10 mouse cellular contexts compared by ENCODE assay signal in genomic region chr10:94124376-94124775, GRCm38 (mm10). TPM values are rescaled to one million over a fixed set of nuclear protein-coding genes. Genes with fewer than 3 reads are reported as not detected.
DNase-seq lines count a peak whose midpoint lies in the region; ATAC-seq and TF ChIP-seq lines count a peak whose summit lies in the region.
"Had no signal": no experiment of that assay in that cellular context is flagged by ENCODE, and none has a peak within 500 bp of the region (broad histone marks: within the 10 kb centered on the region; RNA-seq: fewer than 3 reads in every experiment).

No protein-coding gene starts in this region.

- TF ChIP-seq CTCF in stomach, postnatal 0 days (IDR thresholded peaks at IDR 0.05; ENCODE audit: low read depth): peak; percentile 67

- H3K36me3 ChIP-seq in hindbrain, embryonic 11.5 days (ENCODE audit: control insufficient read depth, insufficient read depth, low read length): no peaks in the 10 kb centered on the region
- H3K36me3 ChIP-seq in hindbrain, embryonic 14.5 days (replicated peaks; ENCODE audit: control insufficient read depth, insufficient read depth): no peaks in the 10 kb centered on the region
- no peaks in the 10 kb centered on the region; the same call in 1 of the 2 replicates for H3K36me3 ChIP-seq in stomach, postnatal 0 days (ENCODE audit: control insufficient read depth, insufficient read depth, low read length)
- peaks cover 36% of the 10 kb centered on the region for H3K36me3 ChIP-seq in heart, embryonic 10.5 days

- WGBS in hindbrain, embryonic 11.5 days: 78% methylated on average over 5 of the region's 5 CpGs
- 86% methylated on average over 5 of the region's 5 CpGs for WGBS in hindbrain, embryonic 14.5 days
- 80% methylated on average over 5 of the region's 5 CpGs for WGBS in stomach, postnatal 0 days
- 84% methylated on average over 5 of the region's 5 CpGs for WGBS in heart, embryonic 10.5 days

- H3K4me1 ChIP-seq in hindbrain, embryonic 11.5 days (replicated peaks; ENCODE audit: control insufficient read depth, insufficient read depth, low read length): no peaks in the 10 kb centered on the region
- H3K4me1 ChIP-seq in hindbrain, embryonic 14.5 days (replicated peaks; ENCODE audit: control insufficient read depth, insufficient read depth, low read length): 0 out of 2 replicates have a peak, but pooled peaks cover 3% of the 10 kb centered on the region
- H3K4me1 ChIP-seq in stomach, postnatal 0 days (replicated peaks; ENCODE audit: control insufficient read depth, insufficient read depth): no peaks in the 10 kb centered on the region
- H3K4me1 ChIP-seq in heart, embryonic 10.5 days: no peaks in the 10 kb centered on the region

- H3K27ac ChIP-seq in hindbrain, embryonic 11.5 days (ENCODE audit: low read depth, low read length): no peak overlapping the region
- H3K27ac ChIP-seq in hindbrain, embryonic 14.5 days: no peak overlapping the region
- H3K27ac ChIP-seq in stomach, postnatal 0 days (replicated peaks): no peak overlapping the region
- H3K27ac ChIP-seq in heart, embryonic 10.5 days: no peak overlapping the region
- H3K27ac ChIP-seq: macrophage had no signal

- no peak overlapping the region for H3K4me3 ChIP-seq in hindbrain, embryonic 11.5 days (ENCODE audit: low read depth, low read length)
- H3K4me3 ChIP-seq in hindbrain, embryonic 14.5 days (replicated peaks; ENCODE audit: low read length): no peak overlapping the region
- no peak overlapping the region for H3K4me3 ChIP-seq in stomach, postnatal 0 days (ENCODE audit: low read depth, low read length)
- H3K4me3 ChIP-seq in heart, embryonic 10.5 days: no peak overlapping the region

- ATAC-seq in hindbrain, embryonic 11.5 days (ENCODE audit: low FRiP score): no peak
- ATAC-seq in hindbrain, embryonic 14.5 days (ENCODE audit: low FRiP score): no peak
- no peak for ATAC-seq in stomach, postnatal 0 days (ENCODE audit: low FRiP score, low TSS enrichment)
- ATAC-seq: forebrain, embryonic 16.5 days had no signal

- no peak overlapping the region for H3K9ac ChIP-seq in hindbrain, embryonic 11.5 days (ENCODE audit: low read depth, low read length)
- H3K9ac ChIP-seq in hindbrain, embryonic 14.5 days: no peak overlapping the region
- H3K9ac ChIP-seq in stomach, postnatal 0 days (ENCODE audit: low read length): no peak overlapping the region

- peak; percentile 35 for DNase-seq in hindbrain, embryonic 11.5 days (ENCODE audit: low spot score)
- no peak for DNase-seq in hindbrain, embryonic 14.5 days (ENCODE audit: low spot score)
- DNase-seq in right cerebral cortex, postnatal 4 days: peak; percentile 38
- DNase-seq in right cerebral cortex, adult 18-20 months: no peak
- DNase-seq in embryo, embryonic 10.5 days (ENCODE audit: low spot score): peak; percentile 29
- DNase-seq in stomach, postnatal 0 days (ENCODE audit: low spot score): peak; percentile 36
- DNase-seq in layer of hippocampus, adult 8-10 months (ENCODE audit: low spot score in 2 of 2): no peak
- no peak for DNase-seq in heart, embryonic 10.5 days (ENCODE audit: low spot score)

- no peak overlapping the region for H3K4me2 ChIP-seq in hindbrain, embryonic 11.5 days (replicated peaks; ENCODE audit: low read depth, low read length)
- no peak overlapping the region for H3K4me2 ChIP-seq in hindbrain, embryonic 14.5 days (replicated peaks)
- no peak overlapping the region for H3K4me2 ChIP-seq in stomach, postnatal 0 days (replicated peaks; ENCODE audit: low read depth)

- no peak for TF ChIP-seq EP300 in stomach, postnatal 0 days (optimal IDR thresholded peaks at IDR 0.05)

- H3K27me3 ChIP-seq in hindbrain, embryonic 11.5 days (ENCODE audit: control insufficient read depth, insufficient read depth, low read length): no peaks in the 10 kb centered on the region
- H3K27me3 ChIP-seq in hindbrain, embryonic 14.5 days (ENCODE audit: control insufficient read depth, insufficient read depth, low read length): no peaks in the 10 kb centered on the region
- no peaks in the 10 kb centered on the region for H3K27me3 ChIP-seq in stomach, postnatal 0 days (ENCODE audit: control insufficient read depth, insufficient read depth, low read length)
- H3K27me3 ChIP-seq in heart, embryonic 10.5 days (ENCODE audit: insufficient read depth, poor library complexity, severe bottlenecking): no peaks in the 10 kb centered on the region

- no peaks in the 10 kb centered on the region for H3K9me3 ChIP-seq in hindbrain, embryonic 11.5 days (ENCODE audit: control insufficient read depth, low read length)
- H3K9me3 ChIP-seq in hindbrain, embryonic 14.5 days (ENCODE audit: control insufficient read depth, low read length): no peaks in the 10 kb centered on the region
- no peaks in the 10 kb centered on the region for H3K9me3 ChIP-seq in stomach, postnatal 0 days (ENCODE audit: control insufficient read depth, low read length)
- H3K9me3 ChIP-seq in heart, embryonic 10.5 days: no peaks in the 10 kb centered on the region

RNA-seq across cellular contexts. Expression of gene Nr2c1, which starts 23.4 kb away (rescaled TPM):
- 12.3 and 14.3 TPM in 2 replicates for polyA plus RNA-seq in hindbrain, embryonic 11.5 days (2014; fragmentation: Nextera tagmentation; extraction: Ambion mirVana)
- polyA plus RNA-seq in hindbrain, embryonic 14.5 days (2014; fragmentation: Nextera tagmentation; extraction: Ambion mirVana): 7.0 and 8.0 TPM in 2 replicates
- 4.0 and 4.3 TPM in 2 replicates for polyA plus RNA-seq in stomach, postnatal 0 days (2015; fragmentation: Nextera tagmentation; extraction: Ambion mirVana)
- 10 to 100 TPM in 1 of 4 experiments, 1 to 10 TPM in 3; 8.1 to 11.5 (median 8.6) TPM for total RNA-seq in layer of hippocampus, adult 8-10 months (2022)
- 8.8 and 9.3 TPM in 2 replicates for polyA plus RNA-seq in heart, embryonic 10.5 days (2016; fragmentation: Nextera tagmentation; extraction: Ambion mirVana)

Comparison
In these comparisons a context has a peak if more than half of its experiments do, and no peak if none do; other contexts are left out.
1. DNase-seq: peak in hindbrain, embryonic 11.5 days (single experiment), right cerebral cortex, postnatal 4 days (single experiment), embryo, embryonic 10.5 days (single experiment) and stomach, postnatal 0 days (single experiment); none in hindbrain, embryonic 14.5 days (single experiment), right cerebral cortex, adult 18-20 months (single experiment), layer of hippocampus, adult 8-10 months (0 of 2) and heart, embryonic 10.5 days (single experiment).